Mouse (Mus musculus) testis, adult 2 months (tissue): ENCODE measurements around the gene Epn2.

Experiments used
- CTCF ChIP-seq: fragments of 200-500 bp; IDR thresholded peaks from 2 replicates; pipeline ENCODE4 v1.5.1; 2012; ENCODE audit warnings: low read depth, mild to moderate bottlenecking, inconsistent platforms, low read length, moderate library complexity; ENCODE audit not compliant: control insufficient read depth, insufficient read depth, insufficient replicate concordance
- POLR2A ChIP-seq: fragments of 200-500 bp; IDR thresholded peaks from 2 replicates; pipeline ENCODE4 v1.6.1; 2012; ENCODE audit warnings: low read depth, mild to moderate bottlenecking, inconsistent platforms, low read length, moderate library complexity; ENCODE audit not compliant: control insufficient read depth

GRCm38 (mm10) chr11:61537362-61537761, 42.1 kb downstream of the Epn2 start:
- TF ChIP-seq POLR2A (no peak), CTCF (no peak)
